Mouse (Mus musculus): Measurements from ENCODE around the gene Osbpl8. TPM values are rescaled to one million over a fixed set of nuclear protein-coding genes. Genes with fewer than 3 reads are reported as not detected.
A peak's percentile ranks its signal among the peaks of the same experiment; 100 is the strongest.

The Osbpl8 gene
- total and polyA plus RNA-seq, 2 experiments, result 3.7 to 30.0 TPM

DNA sequence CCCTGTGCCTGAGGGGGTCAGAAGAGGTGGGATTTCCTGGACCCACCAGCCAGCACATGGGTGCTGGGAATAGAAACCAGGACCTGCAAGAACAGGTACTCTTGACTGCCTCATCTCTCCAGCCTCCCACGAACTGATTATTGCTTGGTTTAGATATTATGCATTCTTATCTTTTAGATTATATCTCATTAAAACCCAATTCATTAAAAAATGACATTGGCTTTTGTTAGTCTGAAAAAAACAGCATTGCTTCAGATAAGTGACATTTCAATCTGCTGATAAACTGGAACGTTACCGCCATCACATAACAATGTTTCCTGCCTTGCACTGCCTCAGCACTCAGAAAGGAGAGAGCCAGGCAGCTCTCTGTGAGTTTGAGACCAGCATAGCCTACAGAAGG, 1.5 kb upstream of the Osbpl8 start:
- DNase-seq (ENCODE audit: extremely low read depth, low read depth, low spot score), result no peak
- no peaks in the 10 kb centered on the region for H3K27me3 ChIP-seq (ENCODE audit: control insufficient read depth, insufficient read depth, low read length)
- no peaks in the 10 kb centered on the region for H3K36me3 ChIP-seq (ENCODE audit: control insufficient read depth, insufficient read depth, low read length)
- peaks cover 19% of the 10 kb centered on the region for H3K79me2 ChIP-seq (ENCODE audit: control insufficient read depth, insufficient read depth, low read length)
- TF ChIP-seq CTCF (IDR thresholded peaks at IDR 0.05; ENCODE audit: low read depth, low read length), result no peak
- no peak for TF ChIP-seq POLR2A (IDR thresholded peaks at IDR 0.05; ENCODE audit: extremely low read depth, insufficient read depth, low read length)
- no peak overlapping the region for H3K27ac ChIP-seq (replicated peaks; ENCODE audit: insufficient read depth, low read depth, low read length)
- no peak overlapping the region for H3K9ac ChIP-seq (ENCODE audit: low read depth, low read length)
- peaks cover 25% of the 10 kb centered on the region for H3K4me1 ChIP-seq (ENCODE audit: control insufficient read depth, insufficient read depth, low read length)
- H3K4me3 ChIP-seq (ENCODE audit: insufficient read depth, low read depth, low read length), result no peak overlapping the region
- 84% methylated on average over 3 of the region's 3 CpGs for WGBS

DNA sequence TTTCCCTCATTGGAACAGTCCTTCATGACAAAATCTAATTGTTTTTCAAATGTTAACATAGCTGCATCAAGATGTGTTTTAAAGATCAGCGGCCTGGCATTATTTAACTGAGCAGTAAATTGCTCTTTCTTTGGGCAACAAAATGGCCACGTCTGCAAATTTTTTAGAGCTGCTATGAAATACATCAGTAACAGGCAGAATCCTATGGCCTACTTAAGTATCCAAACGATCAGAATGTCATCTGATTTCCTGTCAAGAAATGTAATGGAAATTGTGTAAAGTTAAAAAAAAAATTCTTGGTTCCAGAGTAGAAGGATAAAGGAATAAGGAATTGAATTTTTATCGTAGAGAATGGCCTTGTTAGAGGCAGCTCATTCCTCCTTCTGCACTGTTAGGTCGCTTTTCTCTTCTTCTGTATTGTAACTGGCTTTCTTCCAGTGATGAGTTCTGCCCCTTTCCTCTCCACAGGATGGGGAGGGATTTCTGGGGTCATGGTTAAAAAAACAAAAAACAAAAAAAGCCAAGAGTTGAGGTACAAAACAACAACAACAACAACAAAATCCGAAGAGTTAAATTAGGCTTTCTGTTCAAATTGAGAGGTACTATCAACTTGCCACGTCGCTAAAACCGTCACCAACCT, 831 bp upstream of the Osbpl8 start:
- peaks cover 30% of the 10 kb centered on the region for H3K4me1 ChIP-seq (ENCODE audit: control insufficient read depth, insufficient read depth, low read length)
- no peaks in the 10 kb centered on the region for H3K27me3 ChIP-seq (ENCODE audit: control insufficient read depth, insufficient read depth, low read length)
- TF ChIP-seq CTCF (IDR thresholded peaks at IDR 0.05; ENCODE audit: low read depth, low read length), result no peak
- TF ChIP-seq POLR2A (IDR thresholded peaks at IDR 0.05; ENCODE audit: extremely low read depth, insufficient read depth, low read length), result no peak
- H3K36me3 ChIP-seq (ENCODE audit: control insufficient read depth, insufficient read depth, low read length), result no peaks in the 10 kb centered on the region
- H3K79me2 ChIP-seq (ENCODE audit: control insufficient read depth, insufficient read depth, low read length), result peaks cover 26% of the 10 kb centered on the region
- H3K9ac ChIP-seq (ENCODE audit: low read depth, low read length), result peak overlapping the region; percentile 53
- no peak for DNase-seq (ENCODE audit: extremely low read depth, low read depth, low spot score)
- peak overlapping the region; percentile 31; the same call in 1 of the 2 replicates for H3K4me3 ChIP-seq (ENCODE audit: insufficient read depth, low read depth, low read length)
- peak overlapping the region; percentile 87 for H3K27ac ChIP-seq (replicated peaks; ENCODE audit: insufficient read depth, low read depth, low read length)
- 20% methylated on average over 9 of the region's 9 CpGs for WGBS

GRCm38 (mm10) chr10:111165219-111165981, 848 bp downstream of the Osbpl8 start:
- H3K36me3 ChIP-seq (ENCODE audit: control insufficient read depth, insufficient read depth, low read length), result no peaks in the 10 kb centered on the region
- H3K27me3 ChIP-seq (ENCODE audit: control insufficient read depth, insufficient read depth, low read length), result no peaks in the 10 kb centered on the region
- H3K4me1 ChIP-seq (ENCODE audit: control insufficient read depth, insufficient read depth, low read length), result peaks cover 26% of the 10 kb centered on the region
- peak overlapping the region; percentile 90 for H3K4me3 ChIP-seq (ENCODE audit: insufficient read depth, low read depth, low read length)
- peak overlapping the region; percentile 96 for H3K9ac ChIP-seq (ENCODE audit: low read depth, low read length)
- DNase-seq (ENCODE audit: extremely low read depth, low read depth, low spot score), result peak; percentile 58
- no peak for TF ChIP-seq CTCF (IDR thresholded peaks at IDR 0.05; ENCODE audit: low read depth, low read length)
- no peak for TF ChIP-seq POLR2A (IDR thresholded peaks at IDR 0.05; ENCODE audit: extremely low read depth, insufficient read depth, low read length)
- peaks cover 38% of the 10 kb centered on the region for H3K79me2 ChIP-seq (ENCODE audit: control insufficient read depth, insufficient read depth, low read length)
- H3K27ac ChIP-seq (replicated peaks; ENCODE audit: insufficient read depth, low read depth, low read length), result peak overlapping the region; percentile 83
- whole genome bisulfite sequencing, result 1% methylated on average over 52 of the region's 52 CpGs

DNA sequence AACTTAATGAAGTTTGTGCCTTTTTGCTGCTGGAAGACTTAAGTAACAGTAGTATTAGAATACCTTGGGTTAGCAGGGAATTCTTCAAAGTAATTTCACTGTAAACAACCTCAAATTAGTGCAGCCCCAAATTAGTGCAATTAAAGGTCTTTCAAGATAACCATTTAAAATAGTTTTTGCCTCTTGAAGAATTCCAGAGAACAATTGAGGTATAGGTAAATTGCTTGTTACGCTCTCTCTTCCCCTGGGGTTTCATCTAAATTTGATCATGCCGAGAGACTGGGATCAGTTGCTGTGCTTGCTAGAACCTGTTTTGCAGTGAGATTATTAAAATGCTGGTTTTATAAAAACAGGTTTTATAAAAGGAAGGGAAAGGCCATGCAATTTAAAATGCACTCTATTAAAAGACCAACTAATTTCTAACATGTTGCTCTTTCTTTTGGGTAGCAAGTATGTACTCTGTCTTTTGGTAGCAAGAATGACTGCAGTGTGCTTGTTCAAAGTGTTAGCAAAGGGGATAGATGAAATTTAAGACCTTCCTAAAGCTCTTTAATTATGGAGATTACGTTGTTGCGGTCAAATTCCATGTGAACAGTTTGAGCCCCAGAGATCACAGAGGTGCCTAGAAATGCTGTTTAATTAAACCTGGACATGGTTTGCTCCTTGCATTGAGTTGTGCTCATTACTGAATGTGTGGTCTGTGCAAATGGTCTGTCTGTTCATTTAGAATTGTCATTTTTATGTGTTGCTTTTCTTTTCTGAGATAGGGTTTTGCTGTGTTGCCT, 1.7 kb downstream of the Osbpl8 start:
- Histone ChIP-seq H3K4me3 (ENCODE audit: insufficient read depth, low read depth, low read length) (peak overlapping the region; percentile 90; the same call in 1 of the 2 replicates), H3K27me3 (ENCODE audit: control insufficient read depth, insufficient read depth, low read length) (no peaks in the 10 kb centered on the region), H3K27ac (replicated peaks; ENCODE audit: insufficient read depth, low read depth, low read length) (no peak overlapping the region), H3K4me1 (ENCODE audit: control insufficient read depth, insufficient read depth, low read length) (peaks cover 26% of the 10 kb centered on the region), H3K36me3 (ENCODE audit: control insufficient read depth, insufficient read depth, low read length) (no peaks in the 10 kb centered on the region), H3K79me2 (ENCODE audit: control insufficient read depth, insufficient read depth, low read length) (peaks cover 44% of the 10 kb centered on the region), H3K9ac (ENCODE audit: low read depth, low read length) (no peak overlapping the region)
- WGBS, result 37% methylated on average over 4 of the region's 4 CpGs
- DNase-seq (ENCODE audit: extremely low read depth, low read depth, low spot score), result peak; percentile 62
- TF ChIP-seq CTCF (IDR thresholded peaks at IDR 0.05; ENCODE audit: low read depth, low read length) (no peak), POLR2A (IDR thresholded peaks at IDR 0.05; ENCODE audit: extremely low read depth, insufficient read depth, low read length) (no peak)

GRCm38 (mm10) chr10:111167444-111167843, 2.9 kb downstream of the Osbpl8 start:
- H3K9ac ChIP-seq (ENCODE audit: low read depth, low read length), result no peak overlapping the region
- DNase-seq (ENCODE audit: extremely low read depth, low read depth, low spot score), result no peak
- no peaks in the 10 kb centered on the region for H3K36me3 ChIP-seq (ENCODE audit: control insufficient read depth, insufficient read depth, low read length)
- H3K4me1 ChIP-seq (ENCODE audit: control insufficient read depth, insufficient read depth, low read length), result peaks cover 35% of the 10 kb centered on the region
- H3K4me3 ChIP-seq (ENCODE audit: insufficient read depth, low read depth, low read length), result no peak overlapping the region
- H3K27me3 ChIP-seq (ENCODE audit: control insufficient read depth, insufficient read depth, low read length), result no peaks in the 10 kb centered on the region
- H3K27ac ChIP-seq (replicated peaks; ENCODE audit: insufficient read depth, low read depth, low read length), result no peak overlapping the region
- TF ChIP-seq CTCF (IDR thresholded peaks at IDR 0.05; ENCODE audit: low read depth, low read length) (no peak), POLR2A (IDR thresholded peaks at IDR 0.05; ENCODE audit: extremely low read depth, insufficient read depth, low read length) (no peak)
- WGBS, result 95% methylated on average over 4 of the region's 4 CpGs
- H3K79me2 ChIP-seq (ENCODE audit: control insufficient read depth, insufficient read depth, low read length), result peaks cover 54% of the 10 kb centered on the region

Measured in liver, adult 2 months (tissue).